Mouse (Mus musculus): ENCODE measurements at regions not wholly inside any gene's neighbourhood (a gene's known extent, or its start where the extent isn't known, plus 50 kb on each side); places are given as distances from the start of the nearest gene placed in this dataset.
"Not testable (repeated sequence)": the region's sequence is repeated elsewhere in the genome, so short reads cannot be mapped to it uniquely, and the experiment has no call there.

DNA sequence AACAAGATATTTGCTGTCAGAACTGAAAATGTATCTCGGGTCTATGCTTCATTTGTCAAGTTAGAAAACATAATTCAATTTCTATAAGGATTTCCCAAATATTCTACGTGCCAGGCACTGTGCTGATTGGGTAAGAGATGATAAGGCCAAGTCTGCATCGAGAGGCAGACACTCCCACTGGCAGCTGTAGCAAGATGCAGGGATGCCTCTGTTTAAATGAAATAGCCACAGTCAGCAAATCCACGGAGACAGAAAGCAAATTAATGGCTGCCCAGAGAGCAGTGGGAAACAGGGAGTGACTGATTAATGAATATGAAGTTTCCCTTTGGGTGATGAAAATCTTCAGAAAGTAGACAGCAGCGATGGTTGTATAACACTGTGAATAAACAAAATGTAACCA, 71.6 kb upstream of the Gm12728 start:
- Histone ChIP-seq H3K4me3 (ENCODE audit: low read depth, low read length) (no peak overlapping the region), H3K9me3 (replicated peaks; ENCODE audit: control insufficient read depth, low read length, poor library complexity, severe bottlenecking) (peaks cover 2% of the 10 kb centered on the region; the same call in 1 of the 2 replicates), H3K36me3 (ENCODE audit: control insufficient read depth, insufficient read depth, low read length) (no peaks in the 10 kb centered on the region), H3K9ac (ENCODE audit: low read depth, low read length) (no peak overlapping the region), H3K4me2 (ENCODE audit: low read length) (no peak overlapping the region), H3K27me3 (ENCODE audit: control insufficient read depth, insufficient read depth, low read depth, low read length) (no peaks in the 10 kb centered on the region), H3K4me1 (ENCODE audit: control insufficient read depth, insufficient read depth, low read length) (no peaks in the 10 kb centered on the region), H3K27ac (ENCODE audit: low read length) (no peak overlapping the region)
- WGBS: 58% methylated on average over 5 of the region's 5 CpGs
- no peak for ATAC-seq

DNA sequence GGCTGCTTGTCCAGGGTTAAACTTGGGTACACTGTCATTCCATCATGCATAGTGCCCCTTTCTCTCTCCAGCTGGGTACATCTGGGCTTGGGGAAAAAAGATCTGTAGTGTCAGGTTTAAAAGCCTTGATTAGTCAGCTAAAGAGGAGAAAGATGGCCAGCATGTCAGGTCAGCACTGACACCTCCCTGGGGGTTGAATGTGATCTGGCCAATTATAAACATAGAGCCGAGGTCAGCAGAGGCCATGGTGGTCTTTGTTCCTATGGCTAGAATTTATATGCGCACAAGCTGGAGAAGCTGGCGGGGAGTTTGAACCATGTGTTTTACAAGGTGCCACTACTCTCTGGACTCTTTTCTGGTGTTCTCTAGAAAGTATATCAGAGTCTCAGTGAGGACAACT, 61.0 kb upstream of the Gm12728 start:
- H3K4me2 ChIP-seq (ENCODE audit: low read length): no peak overlapping the region
- ATAC-seq: no peak
- WGBS: 74% methylated on average over 3 of the region's 3 CpGs

DNA sequence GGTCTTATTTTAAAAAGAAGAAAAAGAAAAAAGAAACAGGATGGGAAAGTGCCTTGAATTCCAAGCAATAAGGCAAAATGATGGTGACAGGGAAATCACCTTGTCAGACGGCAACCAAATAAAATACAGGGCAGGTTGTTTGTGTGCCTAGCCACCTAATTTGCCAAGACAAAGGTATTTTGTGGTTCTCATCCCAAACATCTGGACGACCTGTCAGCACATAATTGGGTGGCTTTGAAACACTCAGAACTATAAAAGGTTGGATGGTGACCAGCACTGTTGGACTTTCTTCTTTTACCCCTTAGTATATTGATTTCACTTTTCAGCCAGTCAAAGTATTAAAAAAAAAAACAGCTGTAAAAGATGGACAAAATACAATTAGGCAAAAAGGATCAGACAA, 58.8 kb upstream of the Gm12728 start:
- Histone ChIP-seq H3K4me1 (ENCODE audit: control insufficient read depth, insufficient read depth, low read length) (no peaks in the 10 kb centered on the region), H3K9ac (ENCODE audit: low read depth, low read length) (no peak overlapping the region), H3K27ac (ENCODE audit: low read length) (no peak overlapping the region), H3K27me3 (ENCODE audit: control insufficient read depth, insufficient read depth, low read depth, low read length) (no peaks in the 10 kb centered on the region), H3K4me3 (ENCODE audit: low read depth, low read length) (no peak overlapping the region), H3K9me3 (replicated peaks; ENCODE audit: control insufficient read depth, low read length, poor library complexity, severe bottlenecking) (no peaks in the 10 kb centered on the region), H3K4me2 (ENCODE audit: low read length) (no peak overlapping the region), H3K36me3 (ENCODE audit: control insufficient read depth, insufficient read depth, low read length) (no peaks in the 10 kb centered on the region)
- no peak for ATAC-seq
- WGBS: 95% methylated on average over 2 of the region's 2 CpGs

More for the DNA sequence above, 61.0 kb upstream of the Gm12728 start:
- Histone ChIP-seq H3K4me1 (ENCODE audit: control insufficient read depth, insufficient read depth, low read length) (no peaks in the 10 kb centered on the region), H3K27ac (ENCODE audit: low read length) (no peak overlapping the region), H3K4me3 (ENCODE audit: low read depth, low read length) (no peak overlapping the region), H3K36me3 (ENCODE audit: control insufficient read depth, insufficient read depth, low read length) (no peaks in the 10 kb centered on the region), H3K9ac (ENCODE audit: low read depth, low read length) (no peak overlapping the region), H3K9me3 (replicated peaks; ENCODE audit: control insufficient read depth, low read length, poor library complexity, severe bottlenecking) (no peaks in the 10 kb centered on the region), H3K27me3 (ENCODE audit: control insufficient read depth, insufficient read depth, low read depth, low read length) (no peaks in the 10 kb centered on the region)

DNA sequence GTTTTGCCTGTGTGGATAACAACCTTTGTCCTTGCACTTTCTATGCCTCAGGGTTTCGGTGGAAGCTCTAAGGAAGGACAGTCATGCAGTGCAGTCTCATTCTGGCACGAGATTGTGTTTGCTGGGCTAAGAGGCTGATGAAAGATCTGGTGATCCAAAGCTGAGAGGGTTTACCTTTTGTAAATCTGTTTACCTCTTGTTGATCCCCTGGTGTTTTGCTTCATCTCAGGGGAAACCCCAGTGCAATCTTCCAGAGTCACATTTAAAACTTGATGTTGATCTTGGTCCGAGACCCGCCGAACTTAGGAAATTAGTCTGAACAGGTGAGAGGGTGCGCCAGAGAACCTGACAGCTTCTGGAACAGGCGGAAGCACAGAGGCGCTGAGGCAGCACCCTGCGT, 54.6 kb upstream of the Gm12728 start:
- not testable (repeated sequence) for H3K27me3 ChIP-seq (ENCODE audit: control insufficient read depth, insufficient read depth, low read depth, low read length); H3K4me1 ChIP-seq (ENCODE audit: control insufficient read depth, insufficient read depth, low read length); H3K36me3 ChIP-seq (ENCODE audit: control insufficient read depth, insufficient read depth, low read length); H3K4me3 ChIP-seq (ENCODE audit: low read depth, low read length); H3K27ac ChIP-seq (ENCODE audit: low read length); H3K9me3 ChIP-seq (replicated peaks; ENCODE audit: control insufficient read depth, low read length, poor library complexity, severe bottlenecking); H3K4me2 ChIP-seq (ENCODE audit: low read length); H3K9ac ChIP-seq (ENCODE audit: low read depth, low read length); ATAC-seq
- WGBS: 87% methylated on average over 6 of the region's 9 CpGs
